Mouse (Mus musculus) left cerebral cortex, postnatal 10 days (tissue): ENCODE results near the gene Zfp334. TPM values are rescaled to one million over a fixed set of nuclear protein-coding genes. Genes with fewer than 3 reads are reported as not detected.

Experiments used
- DNase-seq, 2 experiments: peaks; one replicate each; pipeline ENCODE4 v3.0.0; 2021 to 2022; ENCODE audit warnings: low spot score in 2 of 2, mixed read lengths in 1 of 2; ENCODE audit errors: extremely low spot score in 1 of 2
- intact Hi-C: fragments of 180-260 bp; cut with DNase I; formaldehyde crosslinking; loops from one replicate; pipeline ENCODE4 v1.15.1; 2025
- total RNA-seq, 2 experiments: library from RNA; stranded (reverse); gene quantifications; 2 replicates each; pipeline ENCODE4 v1.2.3; 2021

Zfp334 gene
- total RNA-seq, 2 experiments from 2014 or later = 11.9 to 13.2 TPM

DNA sequence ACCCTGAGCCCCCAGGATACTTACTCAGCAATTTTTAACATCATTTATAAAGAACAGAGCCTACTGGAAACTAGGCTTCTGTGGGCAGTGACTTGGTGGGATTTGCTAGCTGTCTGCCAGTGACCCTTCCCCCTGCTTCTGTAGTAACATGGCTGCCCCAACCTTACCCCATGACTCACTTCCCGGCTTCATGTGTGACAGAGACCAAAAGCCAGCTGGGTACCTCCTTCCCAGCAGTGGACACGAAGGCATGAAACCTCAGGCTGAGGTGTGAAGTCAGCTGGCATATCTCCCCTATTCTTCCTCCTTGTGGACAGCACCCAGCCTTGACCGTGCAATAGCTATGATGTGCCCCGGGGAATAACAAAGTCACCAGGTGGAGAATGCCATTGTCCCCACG lies 59.3 kb downstream of the Zfp334 start:
- DNase-seq = no peak
- intact Hi-C loops = no loop called here

DNA sequence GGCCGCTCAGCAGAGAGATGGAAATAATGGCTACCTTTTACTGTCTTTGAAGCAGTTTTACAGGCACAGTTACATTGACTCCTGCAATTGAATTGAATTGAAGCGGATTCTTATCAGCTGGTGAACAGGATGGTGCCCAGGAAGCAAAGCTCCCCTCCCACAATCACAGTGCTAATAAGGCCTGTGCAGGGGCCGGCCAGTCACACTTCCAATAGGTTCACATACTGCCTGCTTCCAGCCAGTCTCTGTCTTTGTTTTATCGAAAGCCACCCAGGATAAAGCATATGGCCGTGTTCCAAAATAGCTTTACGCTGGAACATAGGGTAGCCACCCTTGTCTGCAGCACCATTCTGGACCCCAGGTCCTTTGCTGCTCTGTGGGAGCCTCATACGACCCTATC lies 60.7 kb downstream of the Zfp334 start:
- intact Hi-C loops = no loop called here
- DNase-seq = no peak

DNA sequence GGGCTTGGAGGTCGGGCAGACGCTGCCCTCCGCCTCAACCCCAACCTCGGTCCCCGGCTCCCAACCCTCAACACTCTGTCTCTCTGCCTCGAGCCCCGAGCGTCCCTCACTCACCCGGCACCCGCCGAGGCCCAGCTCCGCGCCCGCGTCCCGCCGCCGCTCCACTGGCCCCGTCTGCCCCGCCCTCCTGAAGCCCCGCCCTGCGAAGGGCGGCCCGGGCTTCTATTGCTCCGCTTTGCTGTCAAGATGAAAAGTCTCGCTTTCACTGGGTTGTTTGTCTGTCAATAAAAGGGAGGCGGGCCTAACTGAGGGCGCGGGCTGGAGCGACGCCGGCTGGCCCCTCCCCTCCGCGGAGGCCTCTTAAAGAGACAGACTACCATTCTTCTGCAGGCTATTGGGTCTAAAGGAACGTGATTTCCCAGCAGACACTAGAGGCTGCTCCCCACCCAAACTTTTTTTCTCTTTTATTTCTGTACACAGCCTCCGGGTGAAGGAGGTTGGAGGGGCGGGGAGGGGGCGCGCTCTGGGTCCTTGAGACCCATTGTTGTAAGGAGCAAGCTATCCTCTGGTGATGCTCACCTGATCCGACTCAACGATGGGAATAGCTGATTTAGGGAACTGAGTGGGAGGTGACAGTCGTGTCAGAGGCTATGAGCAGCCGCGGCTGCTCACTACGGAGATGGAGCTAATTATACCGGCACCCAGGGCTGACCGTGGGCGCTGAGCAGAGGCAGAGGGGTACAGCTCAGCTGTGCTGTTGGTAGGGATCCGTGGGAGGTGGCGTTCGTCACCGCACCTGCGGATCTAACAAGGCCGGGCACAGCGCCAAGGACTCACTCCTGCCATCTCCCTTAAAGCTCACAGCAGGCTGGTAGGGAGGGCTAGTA lies 61.5 kb downstream of the Zfp334 start, which contains the start of gene Elmo2:
Gene Elmo2 (minus strand): TSS at position 176 of the 887 bp plus-strand sequence.
- intact Hi-C loops = no loop called here
- DNase-seq = peak; percentile 98

DNA sequence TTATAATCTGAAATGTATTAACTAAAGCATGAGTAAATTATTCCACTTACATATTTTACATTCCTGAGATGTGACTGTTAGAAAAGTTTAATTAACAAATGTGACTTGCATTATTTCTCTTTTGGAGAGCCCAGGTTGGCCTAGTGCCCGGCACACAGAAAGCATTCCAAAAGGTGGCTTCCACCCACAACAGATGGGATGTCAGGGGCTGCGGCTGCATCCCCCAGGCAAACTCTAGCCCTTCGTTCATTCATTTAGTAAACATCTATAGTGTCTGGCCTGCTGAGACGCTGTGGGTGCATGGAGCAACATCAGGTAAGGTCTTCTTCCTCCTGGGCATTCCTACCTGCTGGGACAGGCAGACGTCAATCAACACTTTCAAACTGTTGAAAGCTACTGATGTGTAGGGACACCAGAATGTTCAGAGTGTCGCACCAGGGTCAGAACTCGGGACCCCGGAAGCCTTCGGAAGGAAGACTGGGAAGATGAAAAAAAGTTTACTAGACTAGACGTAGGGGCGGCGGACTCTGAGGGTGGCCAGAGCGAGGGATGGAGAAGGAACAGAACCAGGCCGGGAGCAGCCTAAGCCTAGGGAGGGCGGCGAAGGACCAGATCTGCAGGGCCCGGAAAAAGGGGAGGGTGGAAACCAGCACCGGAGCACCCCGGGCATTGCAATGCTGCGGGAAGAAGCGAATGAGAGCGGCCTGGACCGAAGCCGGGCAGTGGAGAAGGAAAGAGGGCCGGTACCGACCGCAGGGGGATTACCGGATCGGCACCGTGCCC lies 62.3 kb downstream of the Zfp334 start:
- intact Hi-C loops = no loop called here
- DNase-seq = no peak

Other genes with a start within 250 kb of the Zfp334 start
- 10 to 100 TPM; 20.4 to 23.1 TPM for gene Cdh22, start 153.4 kb downstream of the Zfp334 start, total RNA-seq
- 10 to 100 TPM; 44.4 to 49.3 TPM for gene Slc35c2, start 100.4 kb downstream of the Zfp334 start, total RNA-seq
- gene Elmo2, start 61.8 kb downstream of the Zfp334 start, total RNA-seq = 100 to 1,000 TPM; 102 to 104 TPM
- gene Zfp663, start 19.5 kb downstream of the Zfp334 start, total RNA-seq = under 1 TPM; 0.59 to 0.79 TPM
- not detected for gene Ocstamp, start 12.1 kb upstream of the Zfp334 start, total RNA-seq
- gene Slc13a3, start 85.0 kb upstream of the Zfp334 start, total RNA-seq = 10 to 100 TPM; 18.7 to 19.9 TPM
- 10 to 100 TPM; 21.7 to 22.8 TPM for gene Trp53rka, start 105.1 kb upstream of the Zfp334 start, total RNA-seq
- 1 to 10 TPM; 1.6 to 1.9 TPM for gene Slc2a10, start 115.5 kb upstream of the Zfp334 start, total RNA-seq
- gene Eya2, start 206.8 kb upstream of the Zfp334 start, total RNA-seq = 1 to 10 TPM; 5.4 to 6.8 TPM